Mouse (Mus musculus) forebrain, embryonic 14.5 days (tissue): ENCODE results near the gene Senp7. TPM values are rescaled to one million over a fixed set of nuclear protein-coding genes. Genes with fewer than 3 reads are reported as not detected.
A peak's percentile ranks its signal among the peaks of the same experiment; 100 is the strongest.

Experiments
- ATAC-seq: fragments of 200-750 bp; cut with Nextera tagmentation; 2 replicates; pipeline ENCODE4 v1.8.0; 2017; ENCODE audit warnings: mild to moderate bottlenecking, moderate library complexity
- DNase-seq: peaks from one replicate; pipeline ENCODE4 v3.0.0-alpha.2; 2015; ENCODE audit warnings: low spot score
- H3K27ac ChIP-seq: fragments of 300-500 bp; sonication (generic); 2 replicates; pipeline ENCODE4 v1.5.1; 2014; ENCODE audit warnings: low read depth, mild to moderate bottlenecking, control low read depth, low read length, moderate library complexity
- H3K27me3 ChIP-seq: fragments of 300-500 bp; sonication (generic); replicated peaks from 2 replicates; pipeline ENCODE4 v1.6.1; 2014; ENCODE audit warnings: low read length, control low read depth, mixed read lengths; ENCODE audit not compliant: control insufficient read depth, insufficient read depth
- H3K36me3 ChIP-seq: fragments of 300-500 bp; sonication (generic); 2 replicates; pipeline ENCODE4 v1.6.1; 2014; ENCODE audit warnings: low read length, control low read depth; ENCODE audit not compliant: control insufficient read depth, insufficient read depth
- H3K4me1 ChIP-seq: fragments of 300-500 bp; sonication (generic); 2 replicates; pipeline ENCODE4 v1.6.1; 2014; ENCODE audit warnings: antibody characterized with exemption, low read length, control low read depth; ENCODE audit not compliant: control insufficient read depth, insufficient read depth
- H3K4me2 ChIP-seq: fragments of 300-500 bp; sonication (generic); 2 replicates; pipeline ENCODE4 v1.6.1; 2014; ENCODE audit warnings: mild to moderate bottlenecking, control low read depth, low read length
- H3K4me3 ChIP-seq: fragments of 300-500 bp; sonication (generic); 2 replicates; pipeline ENCODE4 v1.5.1; 2014; ENCODE audit warnings: low read depth, low read length, control low read depth
- H3K9ac ChIP-seq: fragments of 300-500 bp; sonication (generic); 2 replicates; pipeline ENCODE4 v1.6.1; 2014; ENCODE audit warnings: mild to moderate bottlenecking, low read length, control low read depth, moderate library complexity
- H3K9me3 ChIP-seq: fragments of 300-500 bp; sonication (generic); replicated peaks from 2 replicates; pipeline ENCODE4 v1.6.1; 2016; ENCODE audit warnings: low read length, control low read depth, mixed read lengths; ENCODE audit not compliant: control insufficient read depth
- WGBS: fragments of 180-500 bp; shearing (Covaris S2); extraction: QIAGEN DNeasy Blood & Tissue Kit; methylation state at CpG from one replicate; pipeline ENCODE4 v1.1.7; 2014; 5-methylcytosine and 5-hydroxymethylcytosine counted together
- microRNA-seq: library from miRNA; unstranded; fragments of <30 nt; microRNA quantifications from one replicate; pipeline ENCODE4, GENCODE M21; 2016
- polyA plus RNA-seq: library from polyadenylated mRNA; unstranded; fragments of >200 nt; fragmentation: Nextera tagmentation; extraction: Ambion mirVana; gene quantifications from 2 replicates; pipeline ENCODE4 v1.2.1, GENCODE M21; 2014

Senp7 gene
- polyA plus RNA-seq, 1 experiment from 2014 or later = 47.5 TPM

DNA sequence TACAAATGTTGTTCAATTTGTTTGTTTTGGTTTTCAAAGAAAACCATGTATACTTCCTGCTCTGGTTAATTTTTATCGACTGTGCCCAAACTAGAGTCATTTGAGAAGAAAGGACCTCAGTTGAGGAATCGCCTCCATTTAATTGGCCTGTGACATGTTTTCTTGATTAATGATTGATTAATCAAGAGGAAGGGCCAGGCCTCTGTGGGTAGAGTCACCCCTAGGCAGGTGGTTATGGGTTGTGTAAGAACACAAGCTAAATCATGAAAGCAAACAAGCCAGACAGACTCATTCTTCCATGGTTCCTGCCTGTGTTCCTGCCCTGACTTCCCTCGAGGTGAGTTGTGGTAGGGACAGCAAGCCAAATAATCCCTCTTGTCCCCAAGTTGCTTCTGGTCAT, 164.6 kb downstream of the Senp7 start:
- DNase-seq (no peak), ATAC-seq (no peak)
- Histone ChIP-seq H3K27ac (no peak overlapping the region), H3K9ac (no peak overlapping the region), H3K36me3 (no peaks in the 10 kb centered on the region), H3K4me2 (no peak overlapping the region), H3K4me3 (no peak overlapping the region), H3K27me3 (no peaks in the 10 kb centered on the region), H3K4me1 (no peaks in the 10 kb centered on the region), H3K9me3 (no peaks in the 10 kb centered on the region)
- 74% methylated on average over 3 of the region's 3 CpGs for WGBS

DNA sequence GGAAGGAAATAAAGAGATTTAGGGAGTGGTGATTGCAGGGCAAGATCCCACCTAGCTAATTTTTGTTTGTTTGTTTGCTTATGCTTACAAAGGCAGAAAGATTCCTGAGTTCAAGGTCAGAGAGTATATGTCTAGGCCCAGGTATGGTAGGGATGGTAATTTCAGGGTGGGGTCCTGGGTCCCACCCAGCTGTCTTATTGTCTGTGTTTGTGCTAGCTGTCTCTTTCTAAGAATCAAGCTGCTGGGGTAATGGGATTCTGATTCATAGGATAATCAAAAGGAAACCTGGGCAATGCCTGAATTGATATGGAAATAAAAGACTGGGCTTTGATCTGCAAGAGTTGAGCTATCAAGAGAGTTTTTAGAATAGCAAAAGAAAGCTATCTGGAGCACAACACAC, 179.5 kb downstream of the Senp7 start:
- ATAC-seq (no peak), DNase-seq (no peak)
- H3K9me3 ChIP-seq = no peaks in the 10 kb centered on the region
- no peaks in the 10 kb centered on the region for H3K36me3 ChIP-seq
- H3K27ac ChIP-seq = no peak overlapping the region
- no peaks in the 10 kb centered on the region for H3K4me1 ChIP-seq
- H3K4me2 ChIP-seq = no peak overlapping the region
- no peak overlapping the region for H3K4me3 ChIP-seq
- no peak overlapping the region for H3K9ac ChIP-seq
- H3K27me3 ChIP-seq = no peaks in the 10 kb centered on the region

DNA sequence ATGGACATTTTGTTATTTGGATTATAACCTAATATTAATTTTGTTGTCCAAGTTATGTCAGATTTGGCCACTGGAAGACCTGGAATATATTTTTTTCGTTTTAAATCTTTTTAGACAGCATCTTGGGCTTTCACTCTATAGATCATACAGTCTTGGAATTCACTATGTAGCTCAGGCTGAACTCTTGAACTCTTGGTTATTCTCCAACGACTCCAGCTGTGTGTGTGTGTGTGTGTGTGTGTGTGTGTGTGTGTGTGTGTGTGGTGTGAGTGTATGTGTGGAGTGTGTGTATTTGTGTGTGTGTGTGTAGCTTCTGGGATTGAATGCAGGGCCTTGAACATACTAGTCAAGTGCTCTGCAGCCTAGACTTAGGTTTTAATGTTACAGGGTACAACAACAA, 181.3 kb downstream of the Senp7 start:
- no peaks in the 10 kb centered on the region for H3K4me1 ChIP-seq
- H3K4me3 ChIP-seq = no peak overlapping the region
- WGBS = 67% methylated on average over 2 of the region's 2 CpGs
- no peaks in the 10 kb centered on the region for H3K27me3 ChIP-seq
- H3K27ac ChIP-seq = no peak overlapping the region
- DNase-seq = no peak
- H3K36me3 ChIP-seq = no peaks in the 10 kb centered on the region
- no peak overlapping the region for H3K9ac ChIP-seq
- no peak for ATAC-seq
- H3K4me2 ChIP-seq = no peak overlapping the region
- no peaks in the 10 kb centered on the region for H3K9me3 ChIP-seq

DNA sequence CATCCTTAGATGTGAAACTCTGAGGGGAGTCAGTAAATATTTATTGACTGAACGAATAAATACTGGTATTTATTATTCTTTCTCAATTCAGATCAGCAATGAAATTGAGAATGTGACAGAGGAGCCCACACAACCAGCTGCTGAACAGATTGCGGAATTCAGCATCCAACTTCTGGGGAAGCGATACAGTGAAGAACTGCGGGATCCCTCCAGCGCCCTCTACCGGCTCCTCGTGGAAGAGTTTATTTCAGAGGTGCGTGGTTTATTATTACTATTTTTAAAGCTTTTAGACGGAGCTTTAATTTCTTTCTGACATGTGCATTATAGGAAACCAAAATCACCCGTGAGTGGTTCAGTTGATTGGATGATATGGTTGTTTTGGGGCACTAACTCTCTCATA, 183.2 kb downstream of the Senp7 start:
- H3K4me3 ChIP-seq = no peak overlapping the region
- DNase-seq (peak; percentile 31), ATAC-seq (no peak)
- no peaks in the 10 kb centered on the region for H3K27me3 ChIP-seq
- H3K36me3 ChIP-seq = no peaks in the 10 kb centered on the region
- WGBS = 55% methylated on average over 10 of the region's 10 CpGs
- H3K9ac ChIP-seq = no peak overlapping the region
- no peaks in the 10 kb centered on the region for H3K9me3 ChIP-seq
- no peak overlapping the region for H3K27ac ChIP-seq
- H3K4me2 ChIP-seq = no peak overlapping the region
- H3K4me1 ChIP-seq = no peaks in the 10 kb centered on the region

DNA sequence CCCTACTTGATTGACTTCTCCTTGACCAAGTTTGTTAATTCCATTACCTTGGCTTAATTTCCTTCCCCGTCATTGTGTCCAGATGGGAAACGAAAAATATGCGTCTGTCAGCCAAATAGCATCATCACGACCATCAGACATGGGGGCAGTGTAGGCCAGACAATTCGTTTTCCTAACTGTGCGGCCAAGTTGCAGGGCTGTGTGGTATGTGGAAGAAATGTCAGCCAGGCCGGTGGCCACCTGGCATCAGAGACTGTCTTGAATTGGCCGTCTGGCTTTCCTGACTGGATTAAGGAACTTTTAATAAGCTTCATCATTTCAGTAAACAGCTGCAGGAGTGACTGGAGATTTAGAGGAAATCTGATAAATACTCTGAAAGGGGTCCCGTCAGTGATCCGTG, 184.6 kb downstream of the Senp7 start:
- Histone ChIP-seq H3K27me3 (no peaks in the 10 kb centered on the region), H3K36me3 (no peaks in the 10 kb centered on the region), H3K4me1 (no peaks in the 10 kb centered on the region), H3K4me3 (no peak overlapping the region), H3K4me2 (no peak overlapping the region), H3K27ac (no peak overlapping the region), H3K9ac (no peak overlapping the region), H3K9me3 (no peaks in the 10 kb centered on the region)
- 88% methylated on average over 10 of the region's 10 CpGs for WGBS
- no peak for ATAC-seq
- no peak for DNase-seq

Small RNAs within 50 kb of the gene (microRNA-seq; reads per million reads assigned to microRNA genes)
- not detected for gene Gm24047

Other genes starting within 250 kb of the Senp7 start
- gene Nfkbiz, start 209.4 kb upstream of the Senp7 start, polyA plus RNA-seq = 0.99 and 1.3 TPM in 2 replicates
- 1.3 and 1.5 TPM in 2 replicates for gene Nxpe3, start 153.1 kb upstream of the Senp7 start, polyA plus RNA-seq
- gene Cep97, start 113.5 kb upstream of the Senp7 start, polyA plus RNA-seq = 15.8 and 19.4 TPM in 2 replicates
- gene Rpl24, start 82.1 kb upstream of the Senp7 start, polyA plus RNA-seq = 630 and 738 TPM in 2 replicates
- 15.0 and 20.3 TPM in 2 replicates for gene Zbtb11, start 74.5 kb upstream of the Senp7 start, polyA plus RNA-seq
- 252 and 255 TPM in 2 replicates for gene Pcnp, start 18.6 kb upstream of the Senp7 start, polyA plus RNA-seq
- 28.1 and 29.8 TPM in 2 replicates for gene Trmt10c, start 10.5 kb upstream of the Senp7 start, polyA plus RNA-seq
- 0.25 and 0.27 TPM in 2 replicates for gene Impg2, start 156.0 kb downstream of the Senp7 start, polyA plus RNA-seq